Comparison of ENCODE assay signal across 8 mouse cellular contexts in genomic region chr4:45082951-45083350, GRCm38 (mm10). TPM values are rescaled to one million over a fixed set of nuclear protein-coding genes. Genes with fewer than 3 reads are reported as not detected.
DNase-seq lines count a peak whose midpoint lies in the region.

No protein-coding gene starts in this region.

- peaks cover 22% of the 10 kb centered on the region for H3K4me1 ChIP-seq in heart, embryonic 10.5 days
- peaks cover 26% of the 10 kb centered on the region for H3K4me1 ChIP-seq in hindbrain, embryonic 10.5 days (replicated peaks)
- peaks cover 31% of the 10 kb centered on the region for H3K4me1 ChIP-seq in midbrain, embryonic 10.5 days

- peaks cover 7% of the 10 kb centered on the region; the same call in 1 of the 2 replicates for H3K36me3 ChIP-seq in heart, embryonic 10.5 days
- peaks cover 8% of the 10 kb centered on the region for H3K36me3 ChIP-seq in hindbrain, embryonic 10.5 days
- H3K36me3 ChIP-seq in midbrain, embryonic 10.5 days: peaks cover 13% of the 10 kb centered on the region

- no peaks in the 10 kb centered on the region for H3K27me3 ChIP-seq in heart, embryonic 10.5 days (ENCODE audit: insufficient read depth, poor library complexity, severe bottlenecking)
- H3K27me3 ChIP-seq in hindbrain, embryonic 10.5 days (ENCODE audit: insufficient read depth, poor library complexity, severe bottlenecking): no peaks in the 10 kb centered on the region
- H3K27me3 ChIP-seq in midbrain, embryonic 10.5 days (ENCODE audit: low read depth, poor library complexity, severe bottlenecking): no peaks in the 10 kb centered on the region

- no peak for DNase-seq in heart, embryonic 10.5 days (ENCODE audit: low spot score)
- no peak for DNase-seq in heart, adult 11 months
- peak; percentile 29 for DNase-seq in Muller cell, postnatal 12 days (ENCODE audit: inconsistent ontology term)
- DNase-seq in hindbrain, embryonic 10.5 days (ENCODE audit: low spot score): no peak
- no peak for DNase-seq in midbrain, embryonic 10.5 days (ENCODE audit: low spot score)
- DNase-seq in cerebellum, postnatal 4 days (ENCODE audit: low spot score in 2 of 2): no peak
- no peak for DNase-seq in gastrocnemius, adult 18-20 months (ENCODE audit: low spot score)
- DNase-seq in adrenal gland, postnatal 25 days: no peak

- peak overlapping the region; percentile 96 for H3K4me3 ChIP-seq in heart, embryonic 10.5 days
- H3K4me3 ChIP-seq in hindbrain, embryonic 10.5 days: peak overlapping the region; percentile 75
- H3K4me3 ChIP-seq in midbrain, embryonic 10.5 days: peak overlapping the region; percentile 79

- WGBS in heart, embryonic 10.5 days: 82% methylated on average over 9 of the region's 9 CpGs
- 77% methylated on average over 9 of the region's 9 CpGs for WGBS in hindbrain, embryonic 10.5 days
- 78% methylated on average over 9 of the region's 9 CpGs for WGBS in midbrain, embryonic 10.5 days

- no peaks in the 10 kb centered on the region for H3K9me3 ChIP-seq in heart, embryonic 10.5 days
- no peaks in the 10 kb centered on the region for H3K9me3 ChIP-seq in hindbrain, embryonic 10.5 days
- no peaks in the 10 kb centered on the region for H3K9me3 ChIP-seq in midbrain, embryonic 10.5 days (replicated peaks)

- peak overlapping the region; percentile 6; the same call in 1 of the 2 replicates for H3K27ac ChIP-seq in heart, embryonic 10.5 days
- 0 out of 2 replicates have a peak overlapping the region, but pooled peaks have one; percentile 6 for H3K27ac ChIP-seq in hindbrain, embryonic 10.5 days
- no peak overlapping the region for H3K27ac ChIP-seq in midbrain, embryonic 10.5 days (replicated peaks)

RNA-seq across cellular contexts. Expression of gene Fbxo10, which starts 1.5 kb away (rescaled TPM):
- 12.0 and 13.4 TPM in 2 replicates for polyA plus RNA-seq in heart, embryonic 10.5 days (2016; fragmentation: Nextera tagmentation; extraction: Ambion mirVana)
- 14.4 and 16.5 TPM in 2 replicates for polyA plus RNA-seq in hindbrain, embryonic 10.5 days (2016; fragmentation: Nextera tagmentation; extraction: Ambion mirVana)
- polyA plus RNA-seq in midbrain, embryonic 10.5 days (2016; fragmentation: Nextera tagmentation; extraction: Ambion mirVana): 14.3 and 15.3 TPM in 2 replicates
- 1 to 10 TPM; 1.8 TPM for total RNA-seq in gastrocnemius, adult 18-20 months (2021)
- total RNA-seq in adrenal gland, postnatal 25 days (2021): 6.9 and 12.5 TPM in 2 replicates

RNA-seq across cellular contexts. Expression of gene Tomm5, which starts 25.0 kb away (rescaled TPM):
- polyA plus RNA-seq in heart, embryonic 10.5 days (2016; fragmentation: Nextera tagmentation; extraction: Ambion mirVana): 248 and 292 TPM in 2 replicates
- 204 and 213 TPM in 2 replicates for polyA plus RNA-seq in hindbrain, embryonic 10.5 days (2016; fragmentation: Nextera tagmentation; extraction: Ambion mirVana)
- polyA plus RNA-seq in midbrain, embryonic 10.5 days (2016; fragmentation: Nextera tagmentation; extraction: Ambion mirVana): 196 and 220 TPM in 2 replicates
- total RNA-seq in gastrocnemius, adult 18-20 months (2021): 10 to 100 TPM; 67.4 to 69.0 TPM
- total RNA-seq in adrenal gland, postnatal 25 days (2021): 84.1 and 86.5 TPM in 2 replicates
